Mouse (Mus musculus): ENCODE measurements around the gene Dlg1. TPM values are rescaled to one million over a fixed set of nuclear protein-coding genes. Genes with fewer than 3 reads are reported as not detected.

The Dlg1 gene
- total RNA-seq, 1 experiment, result 70.3 TPM

- in situ Hi-C loops (cut with MboI; ENCODE audit: low sequenced_read_pairs in 2 of 2, unreplicated experiment in 2 of 2), result no loop called here
- H3K9me3 ChIP-seq (ENCODE audit: control insufficient read depth, insufficient read depth, low read depth, low read length), result no peaks in the 10 kb centered on the region
- H3K36me3 ChIP-seq (ENCODE audit: control insufficient read depth, insufficient read depth, low read length, poor library complexity, severe bottlenecking), result no peaks in the 10 kb centered on the region
- H3K4me3 ChIP-seq (ENCODE audit: insufficient read depth in 1 of 2, low read depth in 1 of 2, low read length in 2 of 2, poor library complexity in 1 of 2, severe bottlenecking in 1 of 2), result no peak overlapping the region
- H3K4me1 ChIP-seq (ENCODE audit: control insufficient read depth in 2 of 2, insufficient read depth in 2 of 2, low read length in 2 of 2, poor library complexity in 1 of 2), result peaks cover 0 to 2% of the 10 kb centered on the region in 2 experiments; a peak in 1 of 4 replicates
- no peak for DNase-seq (ENCODE audit: low read depth, low spot score)
- no peak overlapping the region for H3K27ac ChIP-seq (ENCODE audit: insufficient read depth, low read depth, low read length, poor library complexity, severe bottlenecking)
- TF ChIP-seq MAFK (IDR thresholded peaks at IDR 0.05; ENCODE audit: insufficient read depth, low read depth, low read length) (no peak), CHD2 (IDR thresholded peaks at IDR 0.05; ENCODE audit: low read depth, low read length) (no peak), HCFC1 (IDR thresholded peaks at IDR 0.05; ENCODE audit: borderline replicate concordance, insufficient read depth, low read length) (no peak), ZC3H11A (IDR thresholded peaks at IDR 0.05; ENCODE audit: borderline replicate concordance, low read depth, low read length) (no peak), ZNF384 (IDR thresholded peaks at IDR 0.05; ENCODE audit: low read depth, low read length) (no peak)
- H3K9ac ChIP-seq (ENCODE audit: insufficient read depth, low read depth, low read length, poor library complexity, severe bottlenecking), result no peak overlapping the region
These were observed 5.7 kb upstream of the Dlg1 start for GRCm38 (mm10) chr16:31657502-31657901.

DNA sequence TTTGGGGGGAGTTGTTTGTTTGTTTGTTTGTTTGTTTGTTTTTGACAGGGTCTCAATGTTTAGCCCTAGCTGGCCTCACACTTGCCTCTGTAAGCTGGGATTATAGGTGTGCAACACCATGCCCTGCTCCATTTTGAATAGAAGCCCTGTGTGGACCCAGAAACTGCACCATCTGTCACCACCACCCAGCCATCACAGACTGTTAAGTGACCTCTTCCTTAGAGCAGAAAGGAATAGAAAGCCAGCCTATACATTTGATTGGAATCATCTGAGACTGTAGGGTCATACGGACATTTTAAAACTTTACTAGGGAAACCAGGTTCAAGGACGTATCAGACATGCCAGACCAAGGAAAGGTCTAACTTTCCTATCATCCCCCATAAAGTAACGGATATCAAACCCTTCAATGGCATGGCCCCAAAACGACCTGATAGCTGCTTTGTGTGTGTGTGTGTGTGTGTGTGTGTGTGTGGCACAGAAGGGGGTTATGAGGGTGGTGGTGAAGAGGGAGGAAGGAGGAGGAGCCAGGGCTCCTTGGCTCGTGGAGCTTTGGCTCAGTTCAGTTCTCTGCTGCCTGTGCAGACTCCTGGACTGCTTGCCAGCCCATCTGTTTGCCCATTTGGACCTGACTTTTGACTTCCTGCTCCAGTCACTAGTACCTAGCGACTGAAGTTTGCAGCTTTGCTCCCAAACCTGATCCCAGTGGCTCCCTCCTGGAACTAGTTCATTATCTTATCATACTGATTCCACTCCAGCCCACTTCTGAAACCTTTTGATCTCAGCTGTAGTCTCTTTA lies 4.5 kb upstream of the Dlg1 start:
- TF ChIP-seq ZC3H11A (IDR thresholded peaks at IDR 0.05; ENCODE audit: borderline replicate concordance, low read depth, low read length), result no peak
- no peak for TF ChIP-seq CHD2 (IDR thresholded peaks at IDR 0.05; ENCODE audit: low read depth, low read length)
- TF ChIP-seq ZNF384 (IDR thresholded peaks at IDR 0.05; ENCODE audit: low read depth, low read length), result no peak
- no peak for TF ChIP-seq HCFC1 (IDR thresholded peaks at IDR 0.05; ENCODE audit: borderline replicate concordance, insufficient read depth, low read length)
- no peak for TF ChIP-seq MAFK (IDR thresholded peaks at IDR 0.05; ENCODE audit: insufficient read depth, low read depth, low read length)
- no peak overlapping the region for H3K27ac ChIP-seq (ENCODE audit: insufficient read depth, low read depth, low read length, poor library complexity, severe bottlenecking)
- no peak overlapping the region for H3K4me3 ChIP-seq (ENCODE audit: insufficient read depth in 1 of 2, low read depth in 1 of 2, low read length in 2 of 2, poor library complexity in 1 of 2, severe bottlenecking in 1 of 2)
- in situ Hi-C loops (cut with MboI; ENCODE audit: low sequenced_read_pairs in 2 of 2, unreplicated experiment in 2 of 2), result no loop called here
- H3K9ac ChIP-seq (ENCODE audit: insufficient read depth, low read depth, low read length, poor library complexity, severe bottlenecking), result no peak overlapping the region
- no peaks in the 10 kb centered on the region for H3K36me3 ChIP-seq (ENCODE audit: control insufficient read depth, insufficient read depth, low read length, poor library complexity, severe bottlenecking)
- no peaks in the 10 kb centered on the region for H3K9me3 ChIP-seq (ENCODE audit: control insufficient read depth, insufficient read depth, low read depth, low read length)
- DNase-seq (ENCODE audit: low read depth, low spot score), result no peak
- peaks cover 0 to 2% of the 10 kb centered on the region in 2 experiments; a peak in 1 of 4 replicates for H3K4me1 ChIP-seq (ENCODE audit: control insufficient read depth in 2 of 2, insufficient read depth in 2 of 2, low read length in 2 of 2, poor library complexity in 1 of 2)

GRCm38 (mm10) chr16:31659453-31659852 lies 3.8 kb upstream of the Dlg1 start:
- H3K4me3 ChIP-seq (ENCODE audit: insufficient read depth in 1 of 2, low read depth in 1 of 2, low read length in 2 of 2, poor library complexity in 1 of 2, severe bottlenecking in 1 of 2), result no peak overlapping the region
- DNase-seq (ENCODE audit: low read depth, low spot score), result no peak
- no peak for TF ChIP-seq MAFK (IDR thresholded peaks at IDR 0.05; ENCODE audit: insufficient read depth, low read depth, low read length)
- peaks cover 0 to 2% of the 10 kb centered on the region in 2 experiments; a peak in 1 of 4 replicates for H3K4me1 ChIP-seq (ENCODE audit: control insufficient read depth in 2 of 2, insufficient read depth in 2 of 2, low read length in 2 of 2, poor library complexity in 1 of 2)
- H3K36me3 ChIP-seq (ENCODE audit: control insufficient read depth, insufficient read depth, low read length, poor library complexity, severe bottlenecking), result no peaks in the 10 kb centered on the region
- in situ Hi-C loops (cut with MboI; ENCODE audit: low sequenced_read_pairs in 2 of 2, unreplicated experiment in 2 of 2), result no loop called here
- no peaks in the 10 kb centered on the region for H3K9me3 ChIP-seq (ENCODE audit: control insufficient read depth, insufficient read depth, low read depth, low read length)
- H3K9ac ChIP-seq (ENCODE audit: insufficient read depth, low read depth, low read length, poor library complexity, severe bottlenecking), result no peak overlapping the region
- no peak overlapping the region for H3K27ac ChIP-seq (ENCODE audit: insufficient read depth, low read depth, low read length, poor library complexity, severe bottlenecking)

GRCm38 (mm10) chr16:31662556-31663378 lies 476 bp upstream of the Dlg1 start:
- H3K9ac ChIP-seq (ENCODE audit: insufficient read depth, low read depth, low read length, poor library complexity, severe bottlenecking), result peak overlapping the region; percentile 78
- no peak for TF ChIP-seq ZC3H11A (IDR thresholded peaks at IDR 0.05; ENCODE audit: borderline replicate concordance, low read depth, low read length)
- peak; percentile 57; the same call in 1 of the 2 replicates for TF ChIP-seq ZNF384 (IDR thresholded peaks at IDR 0.05; ENCODE audit: low read depth, low read length)
- peak overlapping the region; percentile 98 to 100 for H3K4me3 ChIP-seq (ENCODE audit: insufficient read depth in 1 of 2, low read depth in 1 of 2, low read length in 2 of 2, poor library complexity in 1 of 2, severe bottlenecking in 1 of 2)
- H3K27ac ChIP-seq (ENCODE audit: insufficient read depth, low read depth, low read length, poor library complexity, severe bottlenecking), result peak overlapping the region; percentile 61; the same call in 1 of the 2 replicates
- no peak for DNase-seq (ENCODE audit: low read depth, low spot score)
- peaks cover 2 to 9% of the 10 kb centered on the region in 2 experiments; a peak in 3 of 4 replicates for H3K4me1 ChIP-seq (ENCODE audit: control insufficient read depth in 2 of 2, insufficient read depth in 2 of 2, low read length in 2 of 2, poor library complexity in 1 of 2)
- H3K36me3 ChIP-seq (ENCODE audit: control insufficient read depth, insufficient read depth, low read length, poor library complexity, severe bottlenecking), result peaks cover 3% of the 10 kb centered on the region
- in situ Hi-C loops (cut with MboI; ENCODE audit: low sequenced_read_pairs in 2 of 2, unreplicated experiment in 2 of 2), result no loop called here
- no peaks in the 10 kb centered on the region for H3K9me3 ChIP-seq (ENCODE audit: control insufficient read depth, insufficient read depth, low read depth, low read length)

All from ES-E14 (cell line).